Mouse (Mus musculus): ENCODE data around the gene Gm853. TPM values are rescaled to one million over a fixed set of nuclear protein-coding genes. Genes with fewer than 3 reads are reported as not detected.

The Gm853 gene
- polyA plus RNA-seq, 1 experiment: 0.11 TPM

GRCm38 (mm10) chr4:130195924-130196323, 26.3 kb downstream of the Gm853 start:
- peaks cover 9% of the 10 kb centered on the region for H3K9me3 ChIP-seq
- no peak overlapping the region for H3K4me3 ChIP-seq (replicated peaks)
- peaks cover 28% of the 10 kb centered on the region for H3K4me1 ChIP-seq
- no peaks in the 10 kb centered on the region for H3K36me3 ChIP-seq (replicated peaks; ENCODE audit: low read length)
- H3K27me3 ChIP-seq (replicated peaks): peaks cover 69% of the 10 kb centered on the region
- TF ChIP-seq GATA1 (IDR thresholded peaks at IDR 0.05; ENCODE audit: borderline replicate concordance, low read length) (no peak), FLI1 (IDR thresholded peaks at IDR 0.05; ENCODE audit: low read length) (no peak)

DNA sequence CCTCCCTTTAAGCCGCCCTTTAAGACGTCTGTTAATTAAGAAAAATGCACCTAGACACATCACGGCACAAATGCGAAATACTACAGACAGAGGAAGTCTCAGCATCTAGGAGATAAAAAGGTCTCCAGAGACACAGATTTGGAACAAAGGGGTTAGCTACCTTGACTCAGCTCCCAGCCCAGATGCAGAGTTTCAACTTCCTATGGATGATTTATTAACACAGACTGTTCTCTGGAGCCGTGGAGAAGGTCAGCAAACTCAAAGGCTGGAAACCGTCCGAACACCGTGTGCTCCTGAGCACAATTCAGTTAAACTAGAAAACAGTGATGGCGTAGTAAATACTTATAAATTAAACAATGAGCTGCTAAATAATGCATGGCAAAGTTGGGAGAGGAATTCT, 29.9 kb downstream of the Gm853 start:
- H3K36me3 ChIP-seq (replicated peaks; ENCODE audit: low read length): no peaks in the 10 kb centered on the region
- H3K9me3 ChIP-seq: peaks cover 9% of the 10 kb centered on the region
- TF ChIP-seq GATA1 (IDR thresholded peaks at IDR 0.05; ENCODE audit: borderline replicate concordance, low read length): no peak
- no peak for TF ChIP-seq FLI1 (IDR thresholded peaks at IDR 0.05; ENCODE audit: low read length)
- H3K27me3 ChIP-seq (replicated peaks): peaks cover 57% of the 10 kb centered on the region
- H3K4me3 ChIP-seq (replicated peaks): no peak overlapping the region
- peaks cover 22% of the 10 kb centered on the region for H3K4me1 ChIP-seq

GRCm38 (mm10) chr4:130189606-130190005, 32.6 kb downstream of the Gm853 start:
- Histone ChIP-seq H3K27me3 (replicated peaks) (peaks cover 65% of the 10 kb centered on the region), H3K9me3 (no peaks in the 10 kb centered on the region), H3K4me1 (peaks cover 15% of the 10 kb centered on the region), H3K4me3 (replicated peaks) (no peak overlapping the region), H3K36me3 (replicated peaks; ENCODE audit: low read length) (no peaks in the 10 kb centered on the region)
- no peak for TF ChIP-seq FLI1 (IDR thresholded peaks at IDR 0.05; ENCODE audit: low read length)
- TF ChIP-seq GATA1 (IDR thresholded peaks at IDR 0.05; ENCODE audit: borderline replicate concordance, low read length): no peak

DNA sequence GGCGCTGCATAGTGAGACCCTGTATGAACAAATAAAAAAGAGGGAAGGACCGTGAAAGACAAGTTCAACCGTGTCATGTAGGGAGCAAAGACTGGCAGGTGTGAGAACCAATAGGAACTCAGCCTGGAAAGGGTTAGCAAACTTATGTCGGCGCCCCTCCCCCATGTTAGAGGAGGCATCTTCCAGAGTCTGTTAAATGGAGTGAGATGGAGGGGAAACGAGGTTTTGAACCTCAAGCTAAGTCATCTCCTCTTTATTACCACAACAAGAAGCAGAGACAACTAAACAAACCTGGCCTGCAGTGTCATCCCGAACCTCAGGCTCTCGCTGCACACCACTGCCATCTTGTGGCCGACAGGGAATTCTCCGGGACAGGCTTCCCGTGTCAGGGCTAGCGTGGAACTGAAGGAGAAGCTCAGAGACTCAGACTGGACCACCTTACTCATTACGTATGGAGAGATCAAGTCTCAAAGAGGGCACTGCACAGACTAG, 33.3 kb downstream of the Gm853 start:
- peaks cover 66% of the 10 kb centered on the region for H3K27me3 ChIP-seq (replicated peaks)
- peaks cover 15% of the 10 kb centered on the region for H3K4me1 ChIP-seq
- TF ChIP-seq GATA1 (IDR thresholded peaks at IDR 0.05; ENCODE audit: borderline replicate concordance, low read length) (no peak), FLI1 (IDR thresholded peaks at IDR 0.05; ENCODE audit: low read length) (no peak)
- no peaks in the 10 kb centered on the region for H3K36me3 ChIP-seq (replicated peaks; ENCODE audit: low read length)
- H3K4me3 ChIP-seq (replicated peaks): peak overlapping the region; percentile 78
- H3K9me3 ChIP-seq: no peaks in the 10 kb centered on the region

DNA sequence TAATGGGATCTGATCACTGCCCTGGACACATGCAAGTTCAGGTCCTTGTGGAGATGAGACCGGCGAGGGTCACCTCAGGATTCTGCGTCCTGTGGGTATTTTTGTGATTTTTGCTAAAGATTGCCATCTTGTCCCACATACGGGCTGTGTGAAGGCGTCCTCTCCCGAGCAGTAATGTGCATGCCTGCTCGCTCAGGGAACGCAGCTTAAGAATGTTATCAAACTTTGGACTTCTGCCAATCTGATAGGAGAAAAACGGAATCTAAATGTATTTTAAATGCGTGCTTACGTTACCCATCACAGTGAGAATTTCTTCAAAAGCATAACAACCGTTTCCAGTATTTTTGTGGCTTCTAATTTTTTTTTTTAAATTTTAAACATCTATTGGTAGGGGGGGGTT, 35.3 kb downstream of the Gm853 start:
- peaks cover 74% of the 10 kb centered on the region for H3K27me3 ChIP-seq (replicated peaks)
- TF ChIP-seq FLI1 (IDR thresholded peaks at IDR 0.05; ENCODE audit: low read length): no peak
- no peak for TF ChIP-seq GATA1 (IDR thresholded peaks at IDR 0.05; ENCODE audit: borderline replicate concordance, low read length)
- no peaks in the 10 kb centered on the region for H3K36me3 ChIP-seq (replicated peaks; ENCODE audit: low read length)
- no peak overlapping the region for H3K4me3 ChIP-seq (replicated peaks)
- no peaks in the 10 kb centered on the region for H3K9me3 ChIP-seq
- peaks cover 16% of the 10 kb centered on the region for H3K4me1 ChIP-seq

DNA sequence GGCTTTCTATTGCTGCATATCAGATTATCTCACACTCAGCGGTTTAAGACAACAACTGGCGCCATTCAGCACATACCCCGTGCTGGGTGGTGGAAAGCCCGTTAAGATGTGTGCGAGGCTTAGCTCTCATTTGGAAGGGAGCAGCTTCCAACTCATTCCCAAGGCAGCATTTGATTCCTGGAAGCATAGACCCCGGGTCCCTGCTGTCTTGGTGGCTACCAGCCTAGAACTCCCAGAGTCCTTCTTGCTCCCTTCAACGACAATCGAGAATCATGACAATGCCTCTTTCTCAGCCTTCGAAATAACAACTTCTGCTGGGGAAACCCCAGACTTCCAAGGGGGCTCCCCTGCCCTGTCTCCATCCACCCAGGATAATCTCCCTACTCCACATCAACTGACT, 35.8 kb downstream of the Gm853 start:
- Histone ChIP-seq H3K9me3 (no peaks in the 10 kb centered on the region), H3K4me1 (peaks cover 18% of the 10 kb centered on the region), H3K27me3 (replicated peaks) (peaks cover 75% of the 10 kb centered on the region), H3K4me3 (replicated peaks) (no peak overlapping the region), H3K36me3 (replicated peaks; ENCODE audit: low read length) (no peaks in the 10 kb centered on the region)
- TF ChIP-seq FLI1 (IDR thresholded peaks at IDR 0.05; ENCODE audit: low read length) (no peak), GATA1 (IDR thresholded peaks at IDR 0.05; ENCODE audit: borderline replicate concordance, low read length) (no peak)

GRCm38 (mm10) chr4:130183879-130184278, 38.3 kb downstream of the Gm853 start:
- no peak for TF ChIP-seq FLI1 (IDR thresholded peaks at IDR 0.05; ENCODE audit: low read length)
- TF ChIP-seq GATA1 (IDR thresholded peaks at IDR 0.05; ENCODE audit: borderline replicate concordance, low read length): no peak
- peaks cover 11% of the 10 kb centered on the region for H3K4me1 ChIP-seq
- H3K9me3 ChIP-seq: no peaks in the 10 kb centered on the region
- peaks cover 78% of the 10 kb centered on the region for H3K27me3 ChIP-seq (replicated peaks)
- no peaks in the 10 kb centered on the region for H3K36me3 ChIP-seq (replicated peaks; ENCODE audit: low read length)
- H3K4me3 ChIP-seq (replicated peaks): no peak overlapping the region

DNA sequence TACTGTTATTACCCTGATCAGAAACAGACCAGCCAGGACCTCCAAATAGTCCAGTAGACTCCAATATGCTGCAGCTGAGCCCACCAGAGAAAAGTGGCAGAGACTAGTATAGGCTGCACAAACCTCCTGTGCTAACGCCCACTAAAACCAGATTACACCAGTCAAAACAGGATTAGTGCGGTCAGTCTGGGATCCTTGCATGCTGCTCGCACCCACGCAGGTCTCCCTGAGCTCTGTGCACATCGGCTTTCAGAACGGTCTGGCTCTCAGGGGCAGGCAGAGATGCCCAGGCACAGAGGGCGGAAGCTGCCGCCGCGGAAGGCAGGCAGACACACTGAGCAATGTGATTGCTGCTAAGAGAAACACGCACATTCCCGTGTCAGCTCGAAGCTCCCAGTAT, 39.2 kb downstream of the Gm853 start:
- Histone ChIP-seq H3K9me3 (no peaks in the 10 kb centered on the region), H3K4me3 (replicated peaks) (no peak overlapping the region), H3K36me3 (replicated peaks; ENCODE audit: low read length) (no peaks in the 10 kb centered on the region), H3K4me1 (peaks cover 4% of the 10 kb centered on the region; the same call in 1 of the 2 replicates), H3K27me3 (replicated peaks) (peaks cover 84% of the 10 kb centered on the region)
- no peak for TF ChIP-seq GATA1 (IDR thresholded peaks at IDR 0.05; ENCODE audit: borderline replicate concordance, low read length)
- no peak for TF ChIP-seq FLI1 (IDR thresholded peaks at IDR 0.05; ENCODE audit: low read length)

- Histone ChIP-seq H3K27me3 (replicated peaks) (peaks cover 89% of the 10 kb centered on the region), H3K4me1 (peaks cover 7% of the 10 kb centered on the region), H3K36me3 (replicated peaks; ENCODE audit: low read length) (no peaks in the 10 kb centered on the region), H3K4me3 (replicated peaks) (no peak overlapping the region), H3K9me3 (no peaks in the 10 kb centered on the region)
- TF ChIP-seq GATA1 (IDR thresholded peaks at IDR 0.05; ENCODE audit: borderline replicate concordance, low read length) (no peak), FLI1 (IDR thresholded peaks at IDR 0.05; ENCODE audit: low read length) (no peak)
Observed at GRCm38 (mm10) chr4:130181886-130182285, 40.3 kb downstream of the Gm853 start.

GRCm38 (mm10) chr4:130180909-130181602, 41.1 kb downstream of the Gm853 start:
- H3K27me3 ChIP-seq (replicated peaks): peaks cover 88% of the 10 kb centered on the region
- no peaks in the 10 kb centered on the region for H3K36me3 ChIP-seq (replicated peaks; ENCODE audit: low read length)
- H3K9me3 ChIP-seq: no peaks in the 10 kb centered on the region
- TF ChIP-seq FLI1 (IDR thresholded peaks at IDR 0.05; ENCODE audit: low read length): no peak
- no peak for TF ChIP-seq GATA1 (IDR thresholded peaks at IDR 0.05; ENCODE audit: borderline replicate concordance, low read length)
- H3K4me3 ChIP-seq (replicated peaks): no peak overlapping the region
- peaks cover 7% of the 10 kb centered on the region for H3K4me1 ChIP-seq
